Mouse (Mus musculus) midbrain, postnatal 0 days (tissue): ENCODE measurements around the gene Slc35a5. TPM values are rescaled to one million over a fixed set of nuclear protein-coding genes. Genes with fewer than 3 reads are reported as not detected.
A peak's percentile ranks its signal among the peaks of the same experiment; 100 is the strongest.

Experiments used
- ATAC-seq: fragments of 200-750 bp; cut with Nextera tagmentation; 2 replicates; pipeline ENCODE4 v1.8.0; 2017; ENCODE audit warnings: moderate number of reproducible peaks, mild to moderate bottlenecking, moderate TSS enrichment, moderate library complexity; ENCODE audit not compliant: low FRiP score
- DNase-seq: peaks from one replicate; pipeline ENCODE4 v3.0.0-alpha.2; 2015; ENCODE audit warnings: low spot score
- H3K27ac ChIP-seq: fragments of 300-500 bp; sonication (generic); 2 replicates; pipeline ENCODE4 v1.5.1; 2014; ENCODE audit warnings: low read depth, mild to moderate bottlenecking, low read length, mixed read lengths
- H3K27me3 ChIP-seq: fragments of 300-500 bp; sonication (generic); 2 replicates; pipeline ENCODE4 v1.6.1; 2014; ENCODE audit warnings: low read length, control low read depth, mixed read lengths; ENCODE audit not compliant: insufficient read depth
- H3K36me3 ChIP-seq: fragments of 300-500 bp; sonication (generic); 2 replicates; pipeline ENCODE4 v1.6.1; 2014; ENCODE audit warnings: low read length, control low read depth, mixed read lengths; ENCODE audit not compliant: insufficient read depth
- H3K4me1 ChIP-seq: fragments of 300-500 bp; sonication (generic); 2 replicates; pipeline ENCODE4 v1.6.1; 2014; ENCODE audit warnings: mild to moderate bottlenecking, control low read depth, antibody characterized with exemption, low read length, mixed read lengths; ENCODE audit not compliant: insufficient read depth
- H3K4me2 ChIP-seq: fragments of 300-500 bp; sonication (generic); 2 replicates; pipeline ENCODE4 v1.6.1; 2014; ENCODE audit warnings: low read depth, mild to moderate bottlenecking, low read length, mixed read lengths; ENCODE audit not compliant: poor library complexity, severe bottlenecking
- H3K4me3 ChIP-seq: fragments of 300-500 bp; sonication (generic); 2 replicates; pipeline ENCODE4 v1.5.1; 2014; ENCODE audit warnings: low read depth, mild to moderate bottlenecking, low read length, moderate library complexity
- H3K9ac ChIP-seq: fragments of 300-500 bp; sonication (generic); replicated peaks from 2 replicates; pipeline ENCODE4 v1.6.1; 2014; ENCODE audit warnings: mild to moderate bottlenecking, low read length, moderate library complexity, mixed read lengths; ENCODE audit not compliant: poor library complexity, severe bottlenecking
- H3K9me3 ChIP-seq: fragments of 300-500 bp; sonication (generic); 2 replicates; pipeline ENCODE4 v1.6.1; 2016; ENCODE audit warnings: low read length, control low read depth
- CTCF ChIP-seq: IDR thresholded peaks from 2 replicates; pipeline ENCODE4 v1.5.1; 2016; ENCODE audit warnings: antibody characterized with exemption, mild to moderate bottlenecking
- whole genome bisulfite sequencing: fragments of 180-500 bp; shearing (Covaris S2); extraction: QIAGEN DNeasy Blood & Tissue Kit; methylation state at CpG from one replicate; pipeline ENCODE4 v1.1.7; 2014; 5-methylcytosine and 5-hydroxymethylcytosine counted together
- polyA plus RNA-seq: library from polyadenylated mRNA; unstranded; fragments of >200 nt; fragmentation: Nextera tagmentation; extraction: Ambion mirVana; gene quantifications from 2 replicates; pipeline ENCODE4 v1.2.1, GENCODE M21; 2015
- total RNA-seq: library from RNA; depleted of rRNA; stranded (reverse); fragments of >200 nt; gene quantifications from 2 replicates; pipeline ENCODE4 v1.2.3, GENCODE M21; 2014

Gene Slc35a5
- total and polyA plus RNA-seq, 2 experiments from 2014 or later, result 30.3 to 35.0 TPM

GRCm38 (mm10) chr16:45148488-45149082 is 9.9 kb downstream of the Slc35a5 start:
- Histone ChIP-seq H3K27ac (no peak overlapping the region), H3K36me3 (peaks cover 53% of the 10 kb centered on the region), H3K4me3 (no peak overlapping the region), H3K9ac (no peak overlapping the region), H3K9me3 (no peaks in the 10 kb centered on the region), H3K27me3 (no peaks in the 10 kb centered on the region), H3K4me2 (no peak overlapping the region), H3K4me1 (no peaks in the 10 kb centered on the region)
- TF ChIP-seq CTCF, result no peak
- WGBS, result 94% methylated on average over 10 of the region's 10 CpGs
- DNase-seq, result no peak
- no peak for ATAC-seq

GRCm38 (mm10) chr16:45145119-45145518 is 13.4 kb downstream of the Slc35a5 start:
- Histone ChIP-seq H3K9ac (no peak overlapping the region), H3K27me3 (no peaks in the 10 kb centered on the region), H3K27ac (no peak overlapping the region), H3K4me2 (no peak overlapping the region), H3K4me1 (no peaks in the 10 kb centered on the region), H3K4me3 (no peak overlapping the region), H3K36me3 (peaks cover 50% of the 10 kb centered on the region), H3K9me3 (no peaks in the 10 kb centered on the region)
- 93% methylated on average over 6 of the region's 6 CpGs for WGBS
- ATAC-seq (no peak), DNase-seq (no peak)
- TF ChIP-seq CTCF, result no peak

GRCm38 (mm10) chr16:45142565-45142964 is 15.9 kb downstream of the Slc35a5 start:
- Histone ChIP-seq H3K4me2 (no peak overlapping the region), H3K9ac (no peak overlapping the region), H3K36me3 (peaks cover 52% of the 10 kb centered on the region), H3K4me3 (no peak overlapping the region), H3K27ac (no peak overlapping the region), H3K9me3 (no peaks in the 10 kb centered on the region), H3K27me3 (no peaks in the 10 kb centered on the region), H3K4me1 (no peaks in the 10 kb centered on the region)
- TF ChIP-seq CTCF, result peak; percentile 56
- WGBS, result 87% methylated on average over 5 of the region's 5 CpGs
- ATAC-seq (no peak), DNase-seq (no peak)

GRCm38 (mm10) chr16:45141711-45142110 is 16.8 kb downstream of the Slc35a5 start:
- TF ChIP-seq CTCF, result peak; percentile 37
- Histone ChIP-seq H3K4me3 (no peak overlapping the region), H3K9me3 (no peaks in the 10 kb centered on the region), H3K4me2 (no peak overlapping the region), H3K36me3 (peaks cover 51% of the 10 kb centered on the region), H3K4me1 (no peaks in the 10 kb centered on the region), H3K27ac (no peak overlapping the region), H3K27me3 (no peaks in the 10 kb centered on the region), H3K9ac (no peak overlapping the region)
- no peak for DNase-seq
- ATAC-seq, result no peak
- 96% methylated on average over 5 of the region's 5 CpGs for WGBS

- Histone ChIP-seq H3K4me1 (no peaks in the 10 kb centered on the region), H3K36me3 (no peaks in the 10 kb centered on the region), H3K9ac (no peak overlapping the region), H3K4me3 (no peak overlapping the region), H3K4me2 (no peak overlapping the region), H3K27ac (no peak overlapping the region), H3K27me3 (no peaks in the 10 kb centered on the region), H3K9me3 (no peaks in the 10 kb centered on the region)
- no peak for TF ChIP-seq CTCF
- WGBS, result 84% methylated on average over 2 of the region's 2 CpGs
- DNase-seq (no peak), ATAC-seq (no peak)
Measured at GRCm38 (mm10) chr16:45127936-45128710, 30.4 kb downstream of the Slc35a5 start.
